In the genomic region with DNA sequence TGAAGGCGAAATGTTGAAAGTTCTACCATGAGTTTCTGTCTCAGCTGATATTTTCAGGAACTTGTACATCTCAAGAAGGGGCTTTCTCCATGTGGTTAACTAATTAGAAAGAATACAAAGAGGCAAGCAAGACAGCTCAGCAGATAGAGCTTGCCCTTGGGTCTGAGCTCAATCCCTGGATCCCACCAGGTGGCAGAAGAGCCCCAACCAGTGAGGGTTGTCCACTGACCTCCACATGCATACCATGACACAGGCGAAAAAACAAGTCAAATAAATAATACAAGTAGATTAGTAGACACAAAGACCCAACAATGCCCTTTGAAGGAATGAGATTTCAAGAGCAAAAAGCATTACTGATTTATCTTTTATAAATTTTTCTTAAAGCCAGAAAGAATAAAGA, we compare ENCODE assay signal across 10 mouse cellular contexts.
DNase-seq lines count a peak whose midpoint lies in the region; ATAC-seq lines count a peak whose summit lies in the region.
"Had no signal": no experiment of that assay in that cellular context is flagged by ENCODE, and none has a peak within 500 bp of the region (broad histone marks: within the 10 kb centered on the region; RNA-seq: fewer than 3 reads in every experiment).

No protein-coding gene starts in this region.

- H3K4me1 ChIP-seq in heart, embryonic 10.5 days = no peaks in the 10 kb centered on the region
- H3K4me1 ChIP-seq in forebrain, embryonic 14.5 days (ENCODE audit: control insufficient read depth, insufficient read depth, low read length) = no peaks in the 10 kb centered on the region
- H3K4me1 ChIP-seq: embryonic facial prominence, embryonic 15.5 days; heart, embryonic 15.5 days; midbrain, embryonic 15.5 days had no signal

- no peak for ATAC-seq in forebrain, embryonic 14.5 days
- ATAC-seq: midbrain, embryonic 15.5 days had no signal

- H3K9ac ChIP-seq in forebrain, embryonic 14.5 days (ENCODE audit: low read length) = no peak overlapping the region
- H3K9ac ChIP-seq: embryonic facial prominence, embryonic 15.5 days; heart, embryonic 15.5 days; midbrain, embryonic 15.5 days had no signal

- H3K27ac ChIP-seq in heart, embryonic 10.5 days = no peak overlapping the region
- no peak overlapping the region for H3K27ac ChIP-seq in forebrain, embryonic 14.5 days (ENCODE audit: low read depth, low read length)
- H3K27ac ChIP-seq: embryonic facial prominence, embryonic 15.5 days; heart, embryonic 15.5 days; midbrain, embryonic 15.5 days had no signal

- no peaks in the 10 kb centered on the region for H3K27me3 ChIP-seq in heart, embryonic 10.5 days (ENCODE audit: insufficient read depth, poor library complexity, severe bottlenecking)
- H3K27me3 ChIP-seq in forebrain, embryonic 14.5 days (replicated peaks; ENCODE audit: control insufficient read depth, insufficient read depth, low read length) = no peaks in the 10 kb centered on the region
- H3K27me3 ChIP-seq: embryonic facial prominence, embryonic 15.5 days; heart, embryonic 15.5 days; midbrain, embryonic 15.5 days had no signal

- no peaks in the 10 kb centered on the region for H3K9me3 ChIP-seq in heart, embryonic 10.5 days
- no peaks in the 10 kb centered on the region for H3K9me3 ChIP-seq in forebrain, embryonic 14.5 days (replicated peaks; ENCODE audit: control insufficient read depth, low read length)
- H3K9me3 ChIP-seq: embryonic facial prominence, embryonic 15.5 days; heart, embryonic 15.5 days; midbrain, embryonic 15.5 days had no signal

- whole genome bisulfite sequencing in heart, embryonic 10.5 days = 71% methylated on average over 2 of the region's 2 CpGs
- 51% methylated on average over 2 of the region's 2 CpGs for WGBS in forebrain, embryonic 14.5 days

- H3K36me3 ChIP-seq in heart, embryonic 10.5 days = no peaks in the 10 kb centered on the region
- no peaks in the 10 kb centered on the region for H3K36me3 ChIP-seq in forebrain, embryonic 14.5 days (ENCODE audit: control insufficient read depth, insufficient read depth, low read length)
- H3K36me3 ChIP-seq: embryonic facial prominence, embryonic 15.5 days; heart, embryonic 15.5 days; midbrain, embryonic 15.5 days had no signal

- H3K4me2 ChIP-seq in forebrain, embryonic 14.5 days (ENCODE audit: low read length) = no peak overlapping the region
- H3K4me2 ChIP-seq: embryonic facial prominence, embryonic 15.5 days; heart, embryonic 15.5 days; midbrain, embryonic 15.5 days had no signal

- H3K4me3 ChIP-seq in heart, embryonic 10.5 days = no peak overlapping the region
- no peak overlapping the region for H3K4me3 ChIP-seq in forebrain, embryonic 14.5 days (ENCODE audit: low read depth, low read length)
- H3K4me3 ChIP-seq: embryonic facial prominence, embryonic 15.5 days; heart, embryonic 15.5 days; midbrain, embryonic 15.5 days had no signal

- DNase-seq in heart, postnatal 4 days = peak; percentile 32
- DNase-seq in heart, embryonic 10.5 days (ENCODE audit: low spot score) = no peak
- peak; percentile 23 for DNase-seq in thymus, postnatal 14 days
- DNase-seq in thymus, adult 18-20 months = no peak
- DNase-seq in induced T-regulatory cell, adult 2 months (ENCODE audit: low read depth) = peak; percentile 18
- no peak for DNase-seq in right cerebral cortex, postnatal 10 days (ENCODE audit: low spot score in 2 of 2)
- DNase-seq in forebrain, embryonic 14.5 days (ENCODE audit: low spot score) = no peak

Comparison
In these comparisons a context has a peak if more than half of its experiments do, and no peak if none do; other contexts are left out.
1. DNase-seq: peak in heart, postnatal 4 days (single experiment), thymus, postnatal 14 days (single experiment) and induced T-regulatory cell, adult 2 months (single experiment); none in heart, embryonic 10.5 days (single experiment), thymus, adult 18-20 months (0 of 2), right cerebral cortex, postnatal 10 days (0 of 2) and forebrain, embryonic 14.5 days (single experiment).